Mouse (Mus musculus) granulocyte monocyte progenitor cell, adult 5-6 weeks (primary cell): Measurements from ENCODE around the gene Gm20683. TPM values are rescaled to one million over a fixed set of nuclear protein-coding genes. Genes with fewer than 3 reads are reported as not detected.
"Not testable (repeated sequence)": the region's sequence is repeated elsewhere in the genome, so short reads cannot be mapped to it uniquely, and the experiment has no call there.

Source experiments
- ATAC-seq: replicated peaks from 2 replicates; pipeline ENCODE4 v1.8.0; 2016; ENCODE audit warnings: mild to moderate bottlenecking, moderate TSS enrichment, inconsistent platforms; ENCODE audit not compliant: poor library complexity, severe bottlenecking
- total RNA-seq, 2 experiments: library from RNA; stranded (forward) in 1 of 2; stranded (reverse) in 1 of 2; fragments of 200-712, 200-1000 nt in 1 of 2; fragments of >200 nt in 1 of 2; fragmentation: Nextera tagmentation in 1 of 2; gene quantifications; 2 replicates each; pipeline ENCODE4 v1.2.3; 2014 to 2017

Gm20683 gene
- total RNA-seq, 2 experiments from 2014 or later = 0.41 TPM; not detected in 1

DNA sequence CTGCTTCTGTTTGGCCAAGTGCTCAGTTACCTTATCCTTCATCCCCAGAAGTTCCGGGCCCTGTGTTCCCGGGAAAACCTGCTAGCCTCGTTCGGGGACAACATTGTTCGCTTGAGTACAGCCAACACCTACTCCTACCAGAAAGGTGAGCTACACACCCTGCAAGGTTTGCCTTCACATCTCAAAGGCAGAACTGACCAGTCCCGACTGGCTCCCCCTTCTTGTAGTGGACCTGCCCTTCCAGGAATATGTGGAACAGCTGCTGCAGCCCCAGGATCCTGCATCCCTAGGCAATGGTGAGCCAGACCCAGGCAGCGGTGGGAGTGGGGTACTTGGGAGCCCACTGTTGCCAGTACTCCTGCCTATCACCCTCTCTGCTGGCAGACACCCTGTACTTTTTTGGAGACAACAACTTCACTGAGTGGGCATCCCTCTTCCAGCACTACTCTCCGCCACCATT, 12.0 kb downstream of the Gm20683 start:
- no peak for ATAC-seq

- peak; percentile 13 for ATAC-seq
Measured at GRCm38 (mm10) chr17:25828712-25829557, 12.6 kb downstream of the Gm20683 start, which contains the start of gene Jmjd8. Jmjd8 (plus strand) TSS chr17:25828867.

- no peak for ATAC-seq
Measured at GRCm38 (mm10) chr17:25828223-25828594, 13.4 kb downstream of the Gm20683 start.

DNA sequence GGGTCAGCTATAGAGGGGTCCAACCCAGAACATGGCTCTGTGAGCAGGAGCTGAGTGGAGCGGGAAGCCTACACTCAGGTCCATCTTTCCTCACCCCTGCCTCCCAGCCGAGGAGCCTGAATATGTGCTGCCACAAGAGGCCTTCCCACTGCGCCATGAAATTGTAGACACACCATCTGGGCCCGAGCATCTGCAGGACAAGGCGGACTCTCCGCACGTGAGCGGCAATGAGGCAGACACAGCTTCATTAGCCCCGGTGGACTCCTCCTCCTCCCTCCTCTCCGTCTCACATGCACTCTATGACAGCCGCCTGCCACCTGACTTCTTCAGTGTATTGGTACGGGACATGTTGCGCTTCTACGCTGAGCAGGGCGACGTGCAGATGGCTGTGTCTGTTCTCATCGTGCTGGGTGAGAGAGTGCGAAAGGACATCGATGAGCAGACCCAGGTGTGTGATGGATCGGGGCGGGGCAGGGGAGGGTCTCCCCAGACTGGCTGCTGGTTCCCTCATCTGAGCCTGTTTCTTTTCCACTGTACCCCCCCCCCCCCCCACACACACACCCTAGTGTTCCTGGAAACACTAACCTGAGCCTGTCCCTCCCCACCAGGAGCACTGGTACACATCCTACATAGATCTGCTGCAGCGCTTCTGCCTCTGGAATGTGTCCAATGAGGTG, 13.9 kb downstream of the Gm20683 start:
- ATAC-seq = no peak

DNA sequence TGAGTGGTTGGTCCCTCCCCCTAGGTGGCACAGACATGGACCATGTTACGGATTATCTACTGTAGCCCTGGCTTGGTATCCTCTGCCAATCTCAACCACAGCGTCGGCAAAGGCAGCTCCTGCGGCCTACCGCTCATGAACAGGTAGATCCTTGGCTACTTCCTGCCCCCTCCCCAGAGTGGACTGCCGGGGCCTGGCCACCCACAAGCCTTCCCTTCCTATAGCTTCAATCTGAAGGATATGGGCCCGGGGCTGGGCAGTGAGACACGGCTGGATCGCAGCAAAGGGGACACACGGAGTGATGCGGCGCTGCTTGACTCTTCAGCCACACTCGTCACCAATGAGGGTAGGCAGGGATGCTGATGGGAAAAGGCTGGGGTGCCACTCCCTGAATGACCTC, 14.6 kb downstream of the Gm20683 start:
- ATAC-seq = no peak

DNA sequence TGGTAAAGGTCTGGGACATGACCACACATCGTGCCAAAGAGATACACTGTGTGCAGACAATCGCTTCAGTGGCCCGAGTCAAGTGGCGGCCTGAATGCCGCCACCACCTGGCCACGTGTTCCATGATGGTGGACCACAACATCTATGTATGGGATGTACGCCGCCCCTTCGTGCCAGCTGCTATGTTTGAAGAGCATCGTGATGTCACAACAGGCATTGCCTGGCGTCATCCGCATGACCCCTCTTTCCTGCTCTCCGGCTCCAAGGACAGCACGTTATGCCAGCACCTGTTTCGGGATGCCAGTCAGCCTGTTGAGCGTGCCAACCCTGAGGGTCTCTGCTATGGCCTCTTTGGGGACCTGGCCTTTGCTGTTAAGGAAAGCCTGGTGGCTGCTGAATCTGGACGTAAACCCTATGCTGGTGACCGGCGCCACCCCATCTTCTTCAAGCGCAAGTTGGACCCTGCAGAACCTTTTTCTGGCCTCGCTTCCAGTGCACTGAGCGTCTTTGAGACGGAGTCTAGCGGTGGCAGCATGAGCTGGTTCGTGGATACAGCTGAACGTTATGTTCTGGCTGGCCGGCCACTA, 15.5 kb downstream of the Gm20683 start:
- ATAC-seq = no peak

DNA sequence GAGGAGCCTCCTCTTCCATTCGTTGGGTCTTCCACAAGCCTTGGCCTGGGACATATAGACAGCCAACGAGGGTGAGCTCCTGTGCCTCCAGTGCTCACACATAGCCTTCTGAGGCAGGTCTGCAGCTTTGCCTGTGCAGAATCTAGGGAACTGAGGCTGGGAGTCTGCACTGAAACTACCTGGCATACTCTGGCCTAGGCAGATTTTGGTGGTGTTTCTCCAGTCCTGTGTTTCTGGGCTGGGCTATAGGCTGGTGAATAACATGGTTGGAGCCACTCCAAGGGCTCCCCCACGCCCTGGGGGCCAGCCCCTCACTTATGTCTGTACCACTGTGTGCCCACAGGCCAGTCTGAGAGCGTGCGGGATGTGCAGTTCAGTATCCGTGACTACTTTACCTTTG, 16.3 kb downstream of the Gm20683 start:
- ATAC-seq = no peak

DNA sequence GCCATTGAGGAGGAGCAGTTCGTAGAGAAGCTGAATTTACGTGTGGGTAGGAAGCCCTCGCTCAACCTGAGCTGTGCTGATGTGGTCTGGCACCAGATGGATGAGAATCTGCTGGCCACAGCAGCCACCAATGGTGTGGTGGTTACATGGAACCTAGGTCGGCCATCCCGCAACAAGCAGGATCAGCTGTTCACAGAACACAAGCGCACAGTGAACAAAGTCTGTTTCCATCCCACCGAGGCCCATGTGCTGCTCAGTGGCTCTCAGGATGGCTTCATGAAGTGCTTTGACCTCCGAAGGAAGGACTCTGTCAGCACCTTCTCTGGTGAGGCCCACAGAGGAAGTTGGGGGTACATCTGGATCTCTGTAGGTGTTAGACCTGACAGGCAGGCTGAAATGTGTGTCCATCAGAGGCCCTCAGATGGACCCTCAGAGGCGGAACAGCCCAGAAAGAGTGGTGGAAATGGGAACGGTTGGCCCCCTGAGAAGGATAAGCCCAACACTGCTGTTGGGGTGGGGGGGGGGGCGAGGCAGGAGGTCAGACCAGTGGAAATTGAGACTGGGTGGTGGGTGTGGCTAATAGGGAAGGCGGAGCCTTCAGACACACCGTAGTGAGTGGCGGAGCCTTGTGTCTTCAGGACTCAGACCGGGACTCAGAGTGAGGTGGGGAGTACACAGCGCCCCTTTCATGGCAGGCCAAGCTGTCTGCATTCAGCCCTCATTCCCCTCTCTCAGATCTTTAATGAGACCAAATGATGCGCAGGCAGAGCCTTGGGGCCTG, 17.0 kb downstream of the Gm20683 start:
- no peak for ATAC-seq

DNA sequence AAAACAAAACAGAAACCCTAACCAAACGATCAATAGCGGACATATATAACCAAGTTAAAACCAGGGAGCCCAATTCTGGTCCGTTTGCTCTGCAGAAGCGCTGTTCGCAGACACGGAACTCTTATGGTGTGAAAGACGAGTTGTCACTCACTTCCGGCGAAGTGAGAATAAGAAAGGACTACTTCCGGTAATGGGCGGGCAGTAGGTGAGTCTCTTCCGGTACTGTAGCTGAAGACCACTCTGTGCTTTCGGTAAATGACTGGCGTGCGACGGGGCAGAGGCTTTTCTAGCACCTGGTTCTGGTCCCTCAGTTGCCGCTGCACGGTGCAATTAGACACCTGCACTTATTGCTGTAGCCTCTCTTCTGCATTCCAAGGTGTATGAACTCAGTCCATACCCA, 18.1 kb downstream of the Gm20683 start, which contains the start of gene Wdr24:
Gene Wdr24 (plus strand): TSS at position 176 of the 400 bp plus-strand sequence.
- ATAC-seq = peak; percentile 78

DNA sequence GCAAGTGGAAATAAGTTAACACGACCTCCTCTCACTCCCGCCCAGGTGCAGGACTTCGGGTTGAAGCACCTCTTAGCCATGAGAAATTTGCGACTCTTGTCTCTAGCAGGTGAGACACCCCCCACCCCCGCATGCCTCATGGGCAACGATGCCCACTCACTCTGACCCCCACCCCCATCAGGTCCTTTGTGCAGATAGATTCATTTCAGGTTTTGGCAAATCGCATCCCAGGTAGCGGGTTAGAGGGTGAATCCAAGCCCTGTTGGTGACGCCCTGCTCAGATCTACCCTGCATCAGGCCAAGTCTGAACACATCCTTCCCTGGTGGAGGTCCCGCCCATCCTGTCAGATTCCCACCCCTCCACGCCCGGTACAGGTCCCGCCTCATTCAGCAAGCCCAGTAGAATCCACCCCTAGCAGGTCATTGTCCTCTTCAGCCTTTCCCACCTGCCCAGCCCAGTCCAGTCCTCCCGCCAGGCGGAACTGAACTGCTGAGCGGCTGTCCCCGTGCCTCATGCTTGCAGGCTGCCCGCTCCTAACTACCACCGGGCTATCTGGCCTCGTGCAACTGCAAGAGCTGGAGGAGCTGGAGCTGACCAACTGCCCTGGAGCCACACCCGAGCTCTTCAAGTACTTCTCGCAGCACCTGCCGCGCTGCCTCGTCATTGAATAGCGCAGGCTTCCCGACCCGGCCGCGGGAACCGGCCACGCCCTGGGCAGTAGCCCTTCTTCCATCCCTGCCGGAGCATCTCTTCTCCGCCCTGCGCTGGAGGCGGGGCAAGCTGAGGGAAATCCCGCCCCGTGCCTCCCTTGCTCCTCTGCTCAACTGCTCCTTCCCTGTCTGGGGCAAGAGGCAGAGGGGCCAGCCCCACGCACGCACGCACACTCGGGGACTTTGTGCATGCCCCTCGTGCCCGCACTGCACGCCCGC, 22.4 kb downstream of the Gm20683 start:
- peak; percentile 30 for ATAC-seq

- ATAC-seq = no peak
Measured at GRCm38 (mm10) chr17:25817662-25818061, 23.9 kb downstream of the Gm20683 start.

DNA sequence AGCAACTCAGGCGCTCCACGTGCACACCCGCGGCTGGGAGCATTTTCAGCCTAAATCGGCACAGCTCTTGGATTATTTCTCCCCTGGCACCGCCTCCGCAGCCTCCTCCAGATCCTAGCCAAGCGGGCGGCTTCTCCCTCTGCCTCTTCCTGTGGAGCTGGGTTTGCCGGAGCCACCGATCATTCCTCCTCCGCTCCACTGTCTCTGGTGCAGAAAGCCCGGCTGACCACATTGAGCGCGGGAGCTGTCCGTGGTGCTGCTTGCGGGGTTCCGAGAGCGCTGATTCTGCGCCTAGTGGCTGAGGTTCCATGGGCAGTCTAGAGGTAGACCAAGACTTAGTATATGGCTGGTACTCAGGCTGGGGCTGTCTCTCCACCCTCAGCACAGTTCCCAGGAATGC, 28.1 kb downstream of the Gm20683 start:
- ATAC-seq = peak; percentile 90

- no peak for ATAC-seq
Measured at GRCm38 (mm10) chr17:25810890-25811289, 30.7 kb downstream of the Gm20683 start.

- ATAC-seq = 0 out of 2 replicates have a peak, but pooled peaks have one; percentile 13
Measured at GRCm38 (mm10) chr17:25809606-25810340, 31.8 kb downstream of the Gm20683 start.

DNA sequence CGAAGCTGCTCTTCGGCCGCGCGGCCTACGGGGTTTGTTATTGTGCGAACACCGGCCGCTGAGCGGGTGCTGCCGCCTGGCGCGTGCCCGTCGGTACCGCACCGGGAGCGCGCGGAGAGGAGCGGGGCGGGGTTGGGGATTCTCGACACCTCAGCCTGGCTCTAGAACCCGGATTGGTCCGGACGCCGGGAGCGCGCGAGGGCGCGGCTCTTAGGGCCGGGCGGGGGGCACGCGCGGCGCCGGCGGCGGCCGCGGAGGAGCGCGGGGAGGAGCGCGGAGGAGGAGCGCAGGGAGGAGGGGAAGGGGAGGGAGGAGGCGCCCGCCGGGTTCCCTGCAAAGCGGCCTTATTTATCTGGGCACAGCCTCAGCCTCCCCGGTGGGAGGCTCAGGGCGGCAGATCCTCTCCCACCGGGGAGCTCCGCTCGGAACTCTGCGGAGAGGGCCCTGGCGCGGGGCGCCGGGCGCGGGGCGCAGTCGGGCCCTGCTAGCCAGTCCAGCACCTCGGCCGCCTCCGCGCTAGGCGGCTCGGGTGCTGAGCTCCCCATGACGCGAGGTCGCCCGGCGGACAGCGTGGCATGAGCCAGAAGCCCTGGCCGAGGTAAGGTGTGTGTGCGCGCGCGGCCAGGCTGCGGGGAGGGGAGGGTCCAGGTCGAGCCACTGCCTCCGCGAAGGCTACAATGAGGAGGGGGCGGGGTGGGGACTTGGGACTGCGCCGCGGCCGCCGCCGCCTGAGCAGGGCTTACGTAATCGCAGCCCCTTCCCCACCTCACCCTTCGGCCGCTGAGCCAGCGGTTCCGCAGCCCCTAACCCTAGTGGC, 32.6 kb downstream of the Gm20683 start, which contains the start of gene Fbxl16:
Gene Fbxl16 (plus strand): TSS at position 297 of the 817 bp plus-strand sequence.
- peak; percentile 16; the same call in 1 of the 2 replicates for ATAC-seq

- no peak for ATAC-seq
Measured at GRCm38 (mm10) chr17:25808028-25808427, 33.5 kb downstream of the Gm20683 start.

DNA sequence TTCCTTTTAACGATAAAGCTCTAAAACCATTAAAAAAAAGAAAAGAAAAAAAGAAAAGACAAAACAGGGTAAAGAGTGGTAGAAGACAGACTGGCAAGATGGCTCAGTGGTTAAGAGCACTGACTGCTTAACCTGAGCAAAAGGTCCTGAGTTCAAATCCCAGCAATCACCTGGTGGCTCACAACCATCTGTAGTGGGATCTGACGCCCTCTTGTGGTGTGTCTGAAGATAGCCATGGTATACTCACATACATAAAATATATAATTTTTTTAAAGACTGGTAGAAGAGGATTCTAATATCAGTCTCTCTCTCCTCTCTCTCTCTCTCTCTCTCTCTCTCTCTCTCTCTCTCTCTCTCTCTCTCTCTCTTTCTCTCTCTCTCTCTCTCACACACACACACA, 34.1 kb downstream of the Gm20683 start:
- ATAC-seq = not testable (repeated sequence)
